Mouse (Mus musculus) thymus, adult 2 months (tissue): ENCODE measurements at regions not wholly inside any gene's neighbourhood (a gene's known extent, or its start where the extent isn't known, plus 50 kb on each side); places are given as distances from the start of the nearest gene placed in this dataset.

Source experiments
- DNase-seq: peaks from one replicate; pipeline ENCODE4 v3.0.0; 2021
- H3K27ac ChIP-seq: fragments of 200-500 bp; 2 replicates; pipeline ENCODE4 v1.5.1; 2012; ENCODE audit warnings: low read length, control low read depth; ENCODE audit not compliant: control insufficient read depth, insufficient read depth
- H3K27me3 ChIP-seq: fragments of 200-500 bp; 2 replicates; pipeline ENCODE4 v1.6.1; 2012; ENCODE audit warnings: mild to moderate bottlenecking, low read length, moderate library complexity, mixed read lengths; ENCODE audit not compliant: control insufficient read depth, insufficient read depth
- H3K36me3 ChIP-seq: fragments of 200-500 bp; 2 replicates; pipeline ENCODE4 v1.6.1; 2012; ENCODE audit warnings: mild to moderate bottlenecking, low read length, moderate library complexity; ENCODE audit not compliant: control insufficient read depth, insufficient read depth
- H3K4me1 ChIP-seq: fragments of 200-500 bp; replicated peaks from 2 replicates; pipeline ENCODE4 v1.6.1; 2012; ENCODE audit warnings: low read length; ENCODE audit not compliant: control insufficient read depth, insufficient read depth
- H3K4me3 ChIP-seq: fragments of 200-500 bp; 2 replicates; pipeline ENCODE4 v1.5.1; 2012; ENCODE audit warnings: mild to moderate bottlenecking, low read length, control low read depth, moderate library complexity; ENCODE audit not compliant: control insufficient read depth, insufficient read depth
- CTCF ChIP-seq: fragments of 200-500 bp; IDR thresholded peaks from 2 replicates; pipeline ENCODE4 v1.5.1; 2012; ENCODE audit warnings: mild to moderate bottlenecking, control low read depth, low read length, moderate library complexity, borderline replicate concordance; ENCODE audit not compliant: control insufficient read depth, poor library complexity, insufficient read depth; ENCODE audit errors: extremely low read depth
- POLR2A ChIP-seq: fragments of 200-500 bp; IDR thresholded peaks from 2 replicates; pipeline ENCODE4 v1.6.1; 2012; ENCODE audit warnings: mild to moderate bottlenecking, low read length, control low read depth, moderate library complexity; ENCODE audit not compliant: control insufficient read depth, poor library complexity, insufficient read depth; ENCODE audit errors: extremely low read depth
- WGBS: fragments of 180-500 bp; shearing (Covaris S2); methylation state at CpG from one replicate; pipeline ENCODE4 v1.1.7; 2018; 5-methylcytosine and 5-hydroxymethylcytosine counted together

- Histone ChIP-seq H3K27ac (no peak overlapping the region), H3K27me3 (no peaks in the 10 kb centered on the region), H3K4me3 (no peak overlapping the region), H3K36me3 (no peaks in the 10 kb centered on the region), H3K4me1 (no peaks in the 10 kb centered on the region)
- WGBS, result 60% methylated on average over 3 of the region's 3 CpGs
- no peak for TF ChIP-seq POLR2A
- TF ChIP-seq CTCF, result no peak
- DNase-seq, result no peak
Observed at GRCm38 (mm10) chr15:64434502-64434901, 374.2 kb upstream of the Fam49b start.

GRCm38 (mm10) chr15:64434908-64435307 lies 374.6 kb upstream of the Fam49b start:
- TF ChIP-seq POLR2A (no peak), CTCF (no peak)
- 88% methylated on average over 2 of the region's 2 CpGs for WGBS

GRCm38 (mm10) chr15:64445076-64445475 lies 372.4 kb upstream of the Gm21798 start:
- Histone ChIP-seq H3K27me3 (no peaks in the 10 kb centered on the region), H3K36me3 (no peaks in the 10 kb centered on the region), H3K27ac (no peak overlapping the region), H3K4me3 (no peak overlapping the region), H3K4me1 (no peaks in the 10 kb centered on the region)
- WGBS, result 86% methylated on average over 4 of the region's 4 CpGs
- TF ChIP-seq CTCF (no peak), POLR2A (no peak)
- DNase-seq, result no peak

More at GRCm38 (mm10) chr15:64434908-64435307, 374.6 kb upstream of the Fam49b start:
- no peaks in the 10 kb centered on the region for H3K4me1 ChIP-seq
- H3K4me3 ChIP-seq, result no peak overlapping the region
- H3K27ac ChIP-seq, result no peak overlapping the region
- no peak for DNase-seq
- no peaks in the 10 kb centered on the region for H3K36me3 ChIP-seq
- no peaks in the 10 kb centered on the region for H3K27me3 ChIP-seq

- Histone ChIP-seq H3K27ac (no peak overlapping the region), H3K36me3 (no peaks in the 10 kb centered on the region), H3K4me1 (no peaks in the 10 kb centered on the region), H3K27me3 (no peaks in the 10 kb centered on the region), H3K4me3 (no peak overlapping the region)
- DNase-seq, result no peak
- TF ChIP-seq CTCF (no peak), POLR2A (no peak)
- WGBS, result 89% methylated on average over 9 of the region's 9 CpGs
Observed at GRCm38 (mm10) chr15:64446411-64447072, 371.0 kb upstream of the Gm21798 start.

- H3K27ac ChIP-seq, result no peak overlapping the region
- no peaks in the 10 kb centered on the region for H3K36me3 ChIP-seq
- H3K4me3 ChIP-seq, result no peak overlapping the region
- no peaks in the 10 kb centered on the region for H3K4me1 ChIP-seq
- no peaks in the 10 kb centered on the region for H3K27me3 ChIP-seq
- 49% methylated on average over 5 of the region's 5 CpGs for WGBS
- DNase-seq, result no peak
- TF ChIP-seq CTCF (no peak), POLR2A (no peak)
Observed at GRCm38 (mm10) chr15:64447239-64447952, 370.1 kb upstream of the Gm21798 start.

GRCm38 (mm10) chr15:64448581-64449140 lies 368.8 kb upstream of the Gm21798 start:
- H3K27ac ChIP-seq, result no peak overlapping the region
- no peaks in the 10 kb centered on the region for H3K27me3 ChIP-seq
- WGBS, result 97% methylated on average over 7 of the region's 7 CpGs
- no peak overlapping the region for H3K4me3 ChIP-seq
- no peak for TF ChIP-seq CTCF
- TF ChIP-seq POLR2A, result no peak
- H3K4me1 ChIP-seq, result no peaks in the 10 kb centered on the region
- H3K36me3 ChIP-seq, result no peaks in the 10 kb centered on the region
- DNase-seq, result no peak
